Mouse (Mus musculus): ENCODE results near the gene Naga. TPM values are rescaled to one million over a fixed set of nuclear protein-coding genes. Genes with fewer than 3 reads are reported as not detected.

The Naga gene
- 39.1 and 52.3 TPM in 2 replicates for polyA plus RNA-seq (2015; fragmentation: Nextera tagmentation; extraction: Ambion mirVana)

DNA sequence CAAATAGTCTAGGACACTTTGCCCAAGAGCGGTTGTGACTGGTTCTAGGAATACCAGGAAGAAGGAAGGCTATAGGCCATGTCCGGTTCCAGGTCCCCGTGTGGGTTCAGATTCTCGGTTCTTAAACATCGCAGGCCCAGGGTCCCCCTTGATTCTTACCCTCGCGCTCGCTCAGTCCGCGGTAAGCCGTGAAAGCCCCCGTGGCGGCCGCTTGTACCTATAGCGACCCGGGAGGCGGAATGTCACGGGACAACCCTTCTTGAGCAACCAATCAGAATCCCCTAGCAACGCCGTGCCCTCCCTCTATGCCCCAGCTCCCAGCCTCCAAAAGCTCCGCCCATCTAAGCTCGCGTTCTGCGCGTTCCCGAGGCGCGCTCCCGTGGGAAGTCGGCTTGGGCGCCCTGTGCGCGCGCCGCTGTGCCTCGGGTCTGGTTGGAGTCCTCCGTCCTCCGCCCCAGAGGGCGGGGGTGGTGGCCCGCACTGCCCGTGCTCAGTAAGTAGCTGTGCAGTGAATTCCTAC, at the start of gene Naga, which contains the start of the genes Pheta2 and Smdt1:
Gene Naga, minus strand, starts transcription at position 333 of the 520 bp plus-strand sequence.
Gene Pheta2, plus strand, starts transcription at position 350 of the 520 bp plus-strand sequence.
Gene Smdt1, plus strand, starts transcription at position 367 of the 520 bp plus-strand sequence.
- no peaks in the 10 kb centered on the region for H3K27me3 ChIP-seq
- H3K36me3 ChIP-seq, result peaks cover 26% of the 10 kb centered on the region; the same call in 1 of the 2 replicates
- peak within 1 kb of the TSS; percentile 74 for H3K4me2 ChIP-seq
- peak; percentile 87 for ATAC-seq (replicated peaks; ENCODE audit: insufficient number of reproducible peaks, insufficient read depth, low FRiP score, low read depth)
- peak within 1 kb of the TSS; percentile 65 for H3K4me3 ChIP-seq
- H3K9ac ChIP-seq, result peak within 1 kb of the TSS; percentile 62
- peak within 1 kb of the TSS; percentile 66 for H3K27ac ChIP-seq
- no peaks in the 10 kb centered on the region for H3K9me3 ChIP-seq (replicated peaks)
- H3K4me1 ChIP-seq (replicated peaks), result peaks cover 35% of the 10 kb centered on the region
- WGBS, result under 1% methylated on average over 41 of the region's 41 CpGs

DNA sequence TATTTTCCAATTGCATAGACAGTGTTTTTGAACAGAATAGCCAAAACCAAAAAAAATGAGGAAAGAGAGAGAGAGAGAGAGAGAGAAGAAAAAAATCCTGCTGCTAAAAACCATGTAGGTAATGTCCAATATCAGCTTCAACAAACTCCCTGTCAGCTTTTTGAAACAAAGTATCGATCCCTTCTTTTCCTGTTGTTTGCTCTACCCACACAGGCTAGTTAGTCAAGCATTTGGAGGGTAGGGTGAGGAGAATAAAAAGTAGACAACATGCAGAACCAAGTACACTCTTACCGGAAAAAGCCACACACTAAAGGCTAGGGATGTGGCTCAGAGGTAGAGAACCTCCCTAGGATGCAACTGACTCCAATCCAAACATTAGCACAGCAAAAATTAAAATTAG, 47.0 kb upstream of the Naga start:
- 89% methylated on average over 2 of the region's 2 CpGs for WGBS
- Histone ChIP-seq H3K27me3 (no peaks in the 10 kb centered on the region), H3K4me2 (no peak overlapping the region), H3K36me3 (no peaks in the 10 kb centered on the region), H3K4me1 (replicated peaks) (peaks cover 5% of the 10 kb centered on the region; the same call in 1 of the 2 replicates), H3K27ac (no peak overlapping the region), H3K9ac (no peak overlapping the region), H3K9me3 (replicated peaks) (no peaks in the 10 kb centered on the region), H3K4me3 (no peak overlapping the region)
- no peak for ATAC-seq (replicated peaks; ENCODE audit: insufficient number of reproducible peaks, insufficient read depth, low FRiP score, low read depth)

DNA sequence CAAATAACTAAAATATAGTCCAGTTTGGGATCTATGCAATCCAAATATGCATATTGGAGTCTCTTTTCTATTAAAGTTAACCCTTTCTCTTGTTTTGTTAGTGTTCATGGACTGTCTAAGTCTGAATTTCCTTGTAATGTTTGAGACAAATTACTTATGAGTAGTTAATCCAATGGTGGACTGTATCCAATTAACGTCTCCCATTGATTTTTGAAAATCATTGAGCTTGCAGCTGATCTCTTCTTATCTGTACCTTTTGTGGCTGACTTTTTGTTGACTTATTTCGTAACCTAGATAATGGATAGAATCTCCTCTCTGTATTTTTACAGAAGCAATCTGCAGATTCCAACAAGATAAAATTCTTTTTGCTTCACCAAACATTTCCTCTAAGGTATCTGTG, 43.7 kb upstream of the Naga start:
- no peaks in the 10 kb centered on the region for H3K36me3 ChIP-seq
- 85% methylated on average over 2 of the region's 2 CpGs for WGBS
- no peak overlapping the region for H3K4me2 ChIP-seq

DNA sequence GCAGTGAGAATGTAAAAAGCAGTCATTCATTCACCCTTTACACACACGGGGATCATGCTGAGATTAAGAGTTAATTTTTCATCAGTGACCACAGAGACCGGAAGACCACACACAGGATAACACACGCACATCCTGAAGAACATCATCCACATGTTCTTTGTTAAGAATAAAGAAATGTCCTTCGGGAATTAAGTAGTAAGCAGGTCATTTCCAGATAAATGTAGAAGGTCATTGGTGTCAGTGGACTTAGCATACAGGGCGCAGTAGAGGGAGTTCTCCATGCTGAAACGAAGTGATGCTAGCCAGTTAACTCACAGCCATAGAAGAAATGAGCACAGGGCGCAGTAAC, 42.0 kb upstream of the Naga start:
- peaks cover 40% of the 10 kb centered on the region for H3K4me1 ChIP-seq (replicated peaks)
- ATAC-seq (replicated peaks; ENCODE audit: insufficient number of reproducible peaks, insufficient read depth, low FRiP score, low read depth), result no peak

More for the DNA sequence above, 43.7 kb upstream of the Naga start:
- Histone ChIP-seq H3K9me3 (replicated peaks) (no peaks in the 10 kb centered on the region), H3K4me3 (no peak overlapping the region), H3K27ac (no peak overlapping the region), H3K27me3 (no peaks in the 10 kb centered on the region), H3K9ac (no peak overlapping the region), H3K4me1 (replicated peaks) (peaks cover 26% of the 10 kb centered on the region)
- no peak for ATAC-seq (replicated peaks; ENCODE audit: insufficient number of reproducible peaks, insufficient read depth, low FRiP score, low read depth)

DNA sequence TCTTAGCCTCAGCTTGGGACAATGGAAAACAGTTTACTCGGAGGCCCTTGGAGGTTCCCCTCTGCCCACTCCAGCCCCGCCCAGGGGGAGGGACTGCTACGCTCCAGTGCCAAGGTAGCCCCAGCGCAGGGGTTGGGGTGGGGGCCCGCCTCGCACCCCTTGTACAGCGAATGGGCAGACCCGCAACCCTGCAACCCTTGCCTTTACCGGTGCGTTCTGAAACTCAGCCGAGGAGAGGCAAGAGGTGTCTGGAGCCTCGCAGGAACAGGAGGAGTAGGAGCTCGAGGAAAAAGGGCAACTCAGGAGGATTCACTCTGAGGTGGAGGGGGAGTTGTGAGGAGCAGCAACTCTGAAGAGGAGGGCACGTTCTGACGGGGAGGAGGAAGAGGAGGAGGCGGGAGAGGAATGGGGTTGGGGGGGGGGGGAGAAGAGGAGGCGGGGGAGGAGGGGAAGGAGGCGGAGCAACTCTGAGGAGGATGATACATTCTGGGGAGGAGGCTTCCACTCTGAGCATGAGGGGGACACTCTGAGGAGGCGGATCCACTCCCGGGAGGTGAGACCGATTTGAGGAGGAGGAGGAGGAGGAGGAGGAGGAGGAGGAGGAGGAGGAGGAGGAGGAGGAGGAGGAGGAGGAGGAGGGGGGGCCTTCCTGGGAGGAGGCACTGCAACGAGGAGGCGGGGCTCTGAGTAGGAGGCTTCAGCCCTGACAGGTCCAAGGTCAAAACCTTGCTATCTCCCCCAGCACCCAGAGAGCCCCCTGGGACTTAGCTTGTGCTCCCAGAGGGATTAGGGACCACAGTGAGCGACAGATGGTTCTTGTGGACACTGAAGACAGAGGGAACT, 41.4 kb upstream of the Naga start, which contains the start of gene Cyp2d22:
Gene Cyp2d22, minus strand, starts transcription at position 390 of the 843 bp plus-strand sequence.
- peak within 1 kb of the TSS; percentile 65 for H3K9ac ChIP-seq
- H3K4me1 ChIP-seq (replicated peaks), result peaks cover 41% of the 10 kb centered on the region
- WGBS, result 2% methylated on average over 18 of the region's 24 CpGs
- H3K27ac ChIP-seq, result peak within 1 kb of the TSS; percentile 89
- peak within 1 kb of the TSS; percentile 82 for H3K4me2 ChIP-seq
- peak; percentile 62 for ATAC-seq (replicated peaks; ENCODE audit: insufficient number of reproducible peaks, insufficient read depth, low FRiP score, low read depth)
- H3K27me3 ChIP-seq, result no peaks in the 10 kb centered on the region
- peak within 1 kb of the TSS; percentile 60 for H3K4me3 ChIP-seq
- H3K36me3 ChIP-seq, result no peaks in the 10 kb centered on the region
- no peaks in the 10 kb centered on the region for H3K9me3 ChIP-seq (replicated peaks)

More for the DNA sequence above, 42.0 kb upstream of the Naga start:
- Histone ChIP-seq H3K9ac (peak overlapping the region; percentile 46; the same call in 1 of the 2 replicates), H3K4me2 (peak overlapping the region; percentile 82), H3K9me3 (replicated peaks) (no peaks in the 10 kb centered on the region), H3K27me3 (no peaks in the 10 kb centered on the region), H3K36me3 (no peaks in the 10 kb centered on the region), H3K27ac (peak overlapping the region; percentile 72), H3K4me3 (peak overlapping the region; percentile 60)
- WGBS, result 30% methylated on average over 7 of the region's 7 CpGs

- Histone ChIP-seq H3K4me3 (peak overlapping the region; percentile 60), H3K9me3 (replicated peaks) (no peaks in the 10 kb centered on the region), H3K4me2 (peak overlapping the region; percentile 82), H3K27ac (peak overlapping the region; percentile 89), H3K9ac (peak overlapping the region; percentile 65), H3K36me3 (no peaks in the 10 kb centered on the region), H3K27me3 (no peaks in the 10 kb centered on the region), H3K4me1 (replicated peaks) (peaks cover 41% of the 10 kb centered on the region)
- peak; percentile 3; the same call in 1 of the 2 replicates for ATAC-seq (replicated peaks; ENCODE audit: insufficient number of reproducible peaks, insufficient read depth, low FRiP score, low read depth)
- WGBS, result 22% methylated on average over 7 of the region's 7 CpGs
Measured at GRCm38 (mm10) chr15:82379511-82379870, 40.8 kb upstream of the Naga start.

DNA sequence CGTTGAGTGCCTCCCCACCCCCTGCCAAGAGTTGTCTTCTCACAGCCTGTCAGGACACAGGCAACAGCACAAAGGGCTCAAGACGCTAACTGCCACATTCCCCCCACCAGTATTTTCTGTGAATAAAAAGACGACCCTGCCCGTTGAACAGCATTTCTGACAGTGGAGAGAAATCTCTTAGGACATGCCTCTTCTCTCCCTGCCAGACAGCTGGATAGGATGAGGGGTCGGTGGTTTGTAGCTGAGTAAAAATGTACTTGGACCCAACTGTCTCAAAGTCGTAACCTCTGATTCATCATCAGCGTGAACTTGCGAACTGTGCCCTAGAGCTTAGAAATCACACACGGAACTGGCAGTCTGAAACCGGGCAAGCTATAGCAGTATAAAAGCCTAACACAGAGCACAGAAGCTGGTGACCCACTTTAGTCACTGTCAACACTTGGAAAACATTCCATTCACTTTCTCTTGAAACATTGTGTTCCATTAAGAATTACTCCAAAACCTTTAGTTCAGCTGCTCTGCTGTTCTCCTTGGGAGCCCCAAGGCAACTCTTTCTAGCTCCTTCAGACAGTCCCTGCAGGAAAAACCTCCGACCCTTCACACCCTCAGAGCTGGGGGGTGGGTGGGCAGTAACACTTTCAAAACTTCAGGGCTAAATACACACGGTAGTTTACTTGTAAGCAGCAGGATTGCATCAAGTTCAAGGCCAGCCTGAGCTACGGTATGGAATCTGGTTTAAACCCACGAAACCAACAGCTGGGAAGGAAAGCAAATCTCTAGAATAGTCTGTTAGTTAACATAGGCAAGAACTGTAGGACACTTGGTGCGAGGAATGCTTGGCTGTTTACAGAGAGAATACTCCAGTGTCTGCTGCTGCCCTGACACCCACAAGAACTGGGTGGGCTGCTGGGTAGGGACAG, 39.8 kb upstream of the Naga start:
- H3K4me1 ChIP-seq (replicated peaks), result peaks cover 41% of the 10 kb centered on the region
- ATAC-seq (replicated peaks; ENCODE audit: insufficient number of reproducible peaks, insufficient read depth, low FRiP score, low read depth), result no peak
- H3K9me3 ChIP-seq (replicated peaks), result no peaks in the 10 kb centered on the region
- no peaks in the 10 kb centered on the region for H3K36me3 ChIP-seq
- H3K4me3 ChIP-seq, result peak overlapping the region; percentile 6
- H3K27ac ChIP-seq, result peak overlapping the region; percentile 89
- peak overlapping the region; percentile 82 for H3K4me2 ChIP-seq
- H3K27me3 ChIP-seq, result no peaks in the 10 kb centered on the region
- H3K9ac ChIP-seq, result peak overlapping the region; percentile 23; the same call in 1 of the 2 replicates
- WGBS, result 45% methylated on average over 15 of the region's 15 CpGs

GRCm38 (mm10) chr15:82377701-82378100, 39.0 kb upstream of the Naga start:
- Histone ChIP-seq H3K27ac (peak overlapping the region; percentile 89; the same call in 1 of the 2 replicates), H3K9ac (no peak overlapping the region), H3K4me1 (replicated peaks) (peaks cover 41% of the 10 kb centered on the region), H3K27me3 (no peaks in the 10 kb centered on the region), H3K36me3 (no peaks in the 10 kb centered on the region), H3K4me2 (no peak overlapping the region; the same call in 1 of the 2 replicates), H3K9me3 (replicated peaks) (no peaks in the 10 kb centered on the region), H3K4me3 (no peak overlapping the region)
- WGBS, result 70% methylated on average over 5 of the region's 5 CpGs
- no peak for ATAC-seq (replicated peaks; ENCODE audit: insufficient number of reproducible peaks, insufficient read depth, low FRiP score, low read depth)

- 60% methylated on average over 17 of the region's 17 CpGs for WGBS
- Histone ChIP-seq H3K36me3 (no peaks in the 10 kb centered on the region), H3K4me3 (no peak overlapping the region), H3K27me3 (no peaks in the 10 kb centered on the region), H3K27ac (peak overlapping the region; percentile 65), H3K9ac (no peak overlapping the region), H3K4me2 (no peak overlapping the region), H3K4me1 (replicated peaks) (peaks cover 41% of the 10 kb centered on the region), H3K9me3 (replicated peaks) (no peaks in the 10 kb centered on the region)
- no peak; the same call in 1 of the 2 replicates for ATAC-seq (replicated peaks; ENCODE audit: insufficient number of reproducible peaks, insufficient read depth, low FRiP score, low read depth)
Measured at GRCm38 (mm10) chr15:82376393-82377138, 37.8 kb upstream of the Naga start.

- 89% methylated on average over 9 of the region's 9 CpGs for WGBS
- H3K9me3 ChIP-seq (replicated peaks), result no peaks in the 10 kb centered on the region
- H3K4me1 ChIP-seq (replicated peaks), result peaks cover 38% of the 10 kb centered on the region
- no peak overlapping the region for H3K4me3 ChIP-seq
- H3K4me2 ChIP-seq, result no peak overlapping the region
- H3K27me3 ChIP-seq, result no peaks in the 10 kb centered on the region
- H3K36me3 ChIP-seq, result no peaks in the 10 kb centered on the region
- peak overlapping the region; percentile 65 for H3K27ac ChIP-seq
- H3K9ac ChIP-seq, result no peak overlapping the region
- ATAC-seq (replicated peaks; ENCODE audit: insufficient number of reproducible peaks, insufficient read depth, low FRiP score, low read depth), result no peak
Measured at GRCm38 (mm10) chr15:82375855-82376254, 37.1 kb upstream of the Naga start.
